Mouse (Mus musculus) right cerebral cortex, adult 2 months (tissue): ENCODE measurements around the gene Itpkc.
A peak's percentile ranks its signal among the peaks of the same experiment; 100 is the strongest.

Source experiments
- DNase-seq, 2 experiments: peaks; one replicate each; pipeline ENCODE4 v3.0.0; 2021 to 2022; ENCODE audit warnings: low spot score in 2 of 2

The Itpkc gene

DNA sequence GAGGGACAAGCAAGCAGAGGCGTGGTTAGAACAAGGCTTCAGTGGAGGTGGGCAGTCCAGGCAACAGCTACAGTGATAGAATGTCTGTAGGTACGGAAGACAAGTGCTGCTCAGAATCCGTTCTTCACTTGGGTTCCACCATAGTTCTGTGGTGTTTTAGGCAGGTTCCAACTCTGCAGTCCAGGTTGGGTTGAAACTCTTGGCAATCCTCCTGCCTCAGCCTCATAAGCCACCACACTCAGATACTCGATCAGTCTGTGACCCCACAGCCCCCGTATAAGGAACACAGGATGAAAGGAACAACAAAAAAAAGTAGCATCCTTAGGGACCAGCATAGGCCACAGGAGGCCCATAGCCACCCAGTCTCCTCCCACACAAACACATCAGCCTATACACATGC, 36.0 kb downstream of the Itpkc start:
- no peak for DNase-seq

DNA sequence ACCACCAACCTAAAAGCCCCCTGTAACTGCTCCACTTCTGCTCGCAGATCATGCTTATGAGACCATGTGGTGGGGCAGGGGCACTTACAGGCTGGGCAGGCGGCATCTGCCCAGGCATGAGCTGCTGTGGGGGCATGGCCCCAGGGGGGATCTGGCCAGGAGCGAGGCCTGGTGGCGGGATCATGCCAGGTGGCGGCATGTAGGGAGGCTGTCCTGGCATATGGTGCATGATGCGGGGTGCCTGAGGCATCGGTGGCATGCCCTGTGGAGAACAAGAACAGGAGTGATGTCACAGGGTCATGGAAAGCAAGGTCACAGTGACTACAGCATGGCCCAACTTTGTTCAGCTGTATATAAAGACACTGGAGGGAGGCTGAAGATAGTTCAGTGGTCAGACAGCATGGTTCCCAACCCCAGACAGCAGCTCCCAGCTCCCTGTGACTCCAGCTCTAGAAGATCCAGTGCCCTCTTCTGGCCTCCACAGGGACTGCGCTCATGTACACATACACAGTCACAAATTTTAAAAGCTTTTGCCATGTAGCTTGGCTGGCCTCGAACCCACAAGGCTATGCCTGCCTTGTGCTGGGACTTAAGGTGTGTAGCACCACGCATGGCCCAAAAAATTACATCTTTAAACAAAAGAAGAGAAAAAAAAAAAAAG, 39.1 kb downstream of the Itpkc start:
- DNase-seq, result no peak

DNA sequence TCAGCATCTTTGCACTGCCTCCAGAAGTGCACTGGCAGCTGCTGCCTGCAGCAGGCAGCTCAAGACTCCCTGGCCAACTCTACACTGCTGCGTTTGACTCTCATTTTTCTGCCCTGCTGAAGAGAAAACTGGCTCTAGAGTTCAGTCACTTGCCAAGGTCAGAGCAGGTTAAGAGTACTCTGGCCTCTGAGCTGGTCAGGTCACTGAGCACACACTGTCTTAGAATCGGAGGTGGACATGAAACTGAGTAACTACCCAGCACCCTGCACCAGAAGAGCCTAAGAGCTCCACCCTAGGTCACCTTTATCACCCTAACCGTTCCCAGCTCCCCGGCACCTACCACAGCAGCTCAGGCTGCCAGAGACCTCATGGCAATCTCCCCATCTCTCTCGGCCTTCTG, 42.5 kb downstream of the Itpkc start:
- no peak for DNase-seq

DNA sequence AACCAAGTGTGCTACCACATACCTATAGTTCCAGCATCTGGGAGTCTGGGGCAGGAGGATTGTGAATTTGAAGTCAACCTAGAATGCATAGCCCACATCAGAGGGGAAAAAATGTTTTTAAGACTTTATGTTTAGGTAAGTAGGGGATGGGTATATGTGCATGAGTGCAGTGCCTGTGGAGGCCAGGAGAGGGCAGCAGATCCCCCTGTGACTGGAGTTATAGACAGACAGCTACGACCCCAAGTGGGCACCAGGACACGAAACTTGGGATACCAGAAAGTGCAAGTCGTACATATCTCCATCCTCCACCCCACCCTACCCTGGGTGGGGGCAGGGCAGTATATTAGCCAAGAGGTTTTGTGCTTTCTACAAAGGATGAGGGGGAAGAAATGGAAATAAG, 43.5 kb downstream of the Itpkc start:
- no peak for DNase-seq

DNA sequence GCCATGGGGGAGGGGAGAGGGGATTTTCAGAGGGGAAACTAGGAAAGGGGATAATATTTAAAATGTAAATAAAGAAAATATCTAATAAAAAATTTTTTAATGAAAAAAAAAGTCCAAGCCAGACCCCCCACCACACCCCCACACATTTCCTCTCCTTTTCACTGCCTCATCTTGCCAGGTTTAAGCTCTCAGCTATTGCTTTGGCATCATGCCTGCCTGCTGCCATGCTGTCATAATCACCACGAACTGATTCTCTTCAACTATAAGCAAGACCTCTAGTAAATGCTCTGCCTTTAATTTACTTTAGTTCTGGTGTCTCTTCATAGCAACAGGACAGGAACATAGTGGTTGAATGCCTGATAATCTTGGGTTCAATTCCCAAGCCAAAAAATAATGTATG, 46.0 kb downstream of the Itpkc start:
- DNase-seq, result no peak

DNA sequence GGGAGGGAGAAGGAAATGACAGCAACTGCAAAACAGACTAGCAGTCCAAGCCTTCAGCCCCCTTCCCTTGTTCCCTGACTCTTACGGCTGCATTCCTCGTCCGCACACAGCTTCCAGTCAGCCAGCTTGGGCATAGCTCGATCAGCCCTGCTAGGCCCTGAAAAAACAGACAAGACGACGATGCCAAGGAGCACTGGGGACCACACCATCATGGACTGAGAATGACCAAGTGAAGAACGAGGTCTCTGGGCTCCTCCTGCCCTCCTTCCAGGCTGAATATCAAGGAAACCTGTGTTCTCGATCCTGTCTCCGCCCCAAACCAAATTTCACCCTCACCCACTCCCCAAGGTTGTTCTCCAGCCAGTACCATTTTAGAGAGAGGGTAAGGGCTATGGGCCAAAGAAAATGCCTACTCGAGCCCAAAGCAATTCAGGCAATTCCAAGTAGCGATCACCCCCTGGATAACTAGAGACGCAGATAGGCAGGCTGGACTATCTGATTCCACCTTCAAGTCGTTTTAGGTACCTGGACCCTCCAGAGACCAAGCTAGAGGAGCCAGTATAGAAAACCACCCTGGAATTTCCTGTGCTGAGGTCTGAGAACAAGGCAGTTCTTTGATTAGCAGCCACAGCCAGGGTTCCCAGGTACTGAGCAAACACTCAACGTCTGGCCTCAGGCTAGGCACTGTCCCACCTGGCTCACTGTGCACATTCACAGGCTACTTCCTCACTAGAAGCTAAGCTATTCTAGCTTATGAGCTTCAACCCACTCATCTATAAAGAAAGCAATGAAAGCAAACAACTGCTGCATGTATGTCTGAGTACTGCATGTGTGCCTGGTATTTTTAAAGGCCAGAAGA, 47.4 kb downstream of the Itpkc start, which contains the start of the genes Gm21983 and Mia:
TSS of gene Gm21983 (minus strand) at position 250 of the 859 bp plus-strand sequence.
TSS of gene Mia (minus strand) at position 321 of the 859 bp plus-strand sequence.
- DNase-seq, result no peak

DNA sequence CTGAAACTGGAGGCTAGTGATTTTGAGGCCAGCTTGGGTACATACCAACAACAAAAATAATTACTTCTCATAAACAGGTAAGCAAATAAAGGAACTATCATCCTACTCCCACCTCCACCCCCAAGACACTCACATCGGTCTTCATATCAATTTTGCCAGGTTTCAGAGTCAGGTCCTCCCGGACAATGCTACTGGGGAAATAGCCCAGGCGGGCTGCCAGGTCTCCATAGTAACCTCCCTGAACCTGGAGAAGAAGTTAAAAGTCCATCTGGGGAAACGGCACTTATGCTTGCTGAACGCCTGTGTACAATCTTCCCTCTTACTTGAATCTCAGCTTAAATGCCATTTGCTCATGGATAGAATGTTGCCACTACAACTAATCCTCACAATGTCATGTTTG, 48.4 kb downstream of the Itpkc start:
- DNase-seq, result no peak

DNA sequence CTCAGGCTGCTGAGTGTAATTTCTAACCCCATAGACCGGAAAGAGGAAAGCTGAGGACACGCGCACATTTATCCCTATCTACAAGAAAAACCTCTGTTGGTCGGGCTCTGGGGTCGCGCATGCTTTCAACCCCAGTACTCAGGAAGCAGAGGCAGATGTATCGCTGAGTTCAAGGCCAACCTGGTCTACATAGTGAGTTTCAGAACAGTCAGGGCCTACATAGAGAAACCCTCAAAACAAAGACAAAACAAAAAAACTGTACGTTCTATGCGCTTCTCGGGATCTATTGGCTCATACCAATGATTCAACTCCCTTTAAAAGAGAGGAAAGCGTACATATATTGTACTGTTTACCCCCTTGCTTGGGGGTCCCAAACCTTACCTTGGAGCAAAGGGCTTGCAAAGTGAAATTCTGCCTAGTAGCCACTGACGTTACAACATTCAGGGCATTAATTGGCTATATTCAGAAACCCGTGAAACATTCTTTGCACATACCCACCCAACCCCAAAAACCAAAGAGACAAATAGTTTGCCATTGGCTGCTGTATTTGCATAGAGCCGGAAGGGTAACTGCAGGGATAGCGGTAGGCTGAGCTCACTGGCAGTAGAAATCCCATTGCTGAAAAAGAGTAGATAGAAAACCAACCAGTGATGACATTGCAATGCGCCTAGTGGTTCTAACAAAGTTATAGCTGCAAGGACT, 49.1 kb downstream of the Itpkc start:
- DNase-seq, result no peak

DNA sequence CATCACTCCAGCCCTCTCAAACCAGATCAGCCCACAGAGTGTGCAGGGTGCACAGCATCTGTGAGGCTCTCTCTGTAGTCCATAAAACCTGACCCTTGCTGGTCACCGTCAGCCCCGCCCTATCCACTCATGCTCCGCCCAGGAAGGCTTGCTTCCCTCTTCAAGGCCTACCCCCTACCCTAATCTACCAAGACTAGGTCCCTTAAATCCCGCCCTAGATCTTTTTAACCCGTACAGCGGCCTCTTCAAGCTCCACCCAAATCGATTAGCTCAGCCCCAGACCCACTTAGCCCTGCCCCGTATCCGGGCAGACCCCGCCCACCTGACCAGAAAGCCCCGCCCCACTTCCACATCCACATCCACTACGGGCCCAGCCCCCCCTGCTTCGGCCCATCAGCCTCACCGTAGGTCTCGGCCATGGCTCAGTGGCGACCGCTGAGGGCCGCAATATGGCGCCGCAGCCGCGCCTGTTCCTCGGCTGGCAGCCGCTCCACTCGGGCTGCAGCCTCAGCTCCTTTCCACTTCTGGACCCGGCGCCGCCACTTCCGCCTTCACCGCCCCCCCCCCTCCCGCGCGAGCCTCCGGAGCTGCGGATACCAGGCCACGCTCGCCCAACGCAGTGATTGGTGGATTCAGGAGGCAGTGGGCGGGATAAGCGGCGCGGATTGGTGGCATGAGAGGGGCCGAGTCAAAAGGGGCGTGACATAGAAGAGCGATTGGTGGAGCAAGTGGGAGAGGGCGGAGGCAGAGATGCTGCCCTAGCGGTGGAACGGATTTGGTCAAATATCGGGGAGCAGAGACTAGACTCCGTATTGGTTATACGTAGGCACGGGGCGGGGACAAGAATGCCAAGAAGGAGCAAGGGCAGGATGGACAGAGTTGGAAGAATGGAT, 49.9 kb downstream of the Itpkc start, which contains the start of gene Rab4b:
TSS of gene Rab4b (minus strand) at position 573 of the 893 bp plus-strand sequence.
- peak; percentile 99 to 100 for DNase-seq

DNA sequence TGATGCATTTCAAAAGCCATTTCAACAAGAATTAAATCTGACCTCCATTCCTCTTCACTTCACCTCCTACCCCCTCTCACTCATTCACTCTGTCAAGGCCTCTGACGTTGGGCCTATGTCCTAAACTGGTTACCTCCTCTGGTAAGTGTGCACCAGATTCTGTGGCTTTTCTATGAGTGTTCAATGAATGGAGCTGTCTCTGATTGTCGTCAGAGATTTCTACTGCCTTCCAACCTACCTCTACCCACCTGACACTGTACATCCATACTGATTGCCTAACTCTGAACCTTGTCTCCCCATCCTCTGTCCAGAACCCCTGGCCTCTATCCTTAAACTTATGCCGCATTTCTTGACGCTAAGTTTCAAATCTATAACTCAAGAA, 50.5 kb downstream of the Itpkc start:
- DNase-seq, result no peak

DNA sequence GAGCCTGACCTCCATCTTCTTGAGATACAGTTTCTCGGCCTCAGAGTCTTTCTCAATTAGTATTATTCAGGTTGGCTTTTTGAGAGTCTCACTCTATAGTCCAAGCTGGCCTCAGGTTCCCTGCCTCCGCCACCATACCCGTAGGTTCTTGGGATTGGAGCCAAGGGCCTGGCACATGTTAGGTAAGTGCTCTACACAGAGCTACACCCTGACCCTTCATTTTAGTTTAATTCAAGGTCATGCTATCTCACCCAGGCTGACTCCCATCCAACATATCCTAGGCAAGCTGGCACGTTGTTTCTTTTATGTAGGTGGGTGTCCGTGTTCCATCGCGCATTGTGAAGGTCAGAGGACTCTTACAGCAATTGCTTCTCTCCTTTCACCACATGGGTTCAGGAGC, 53.6 kb downstream of the Itpkc start:
- DNase-seq, result no peak

DNA sequence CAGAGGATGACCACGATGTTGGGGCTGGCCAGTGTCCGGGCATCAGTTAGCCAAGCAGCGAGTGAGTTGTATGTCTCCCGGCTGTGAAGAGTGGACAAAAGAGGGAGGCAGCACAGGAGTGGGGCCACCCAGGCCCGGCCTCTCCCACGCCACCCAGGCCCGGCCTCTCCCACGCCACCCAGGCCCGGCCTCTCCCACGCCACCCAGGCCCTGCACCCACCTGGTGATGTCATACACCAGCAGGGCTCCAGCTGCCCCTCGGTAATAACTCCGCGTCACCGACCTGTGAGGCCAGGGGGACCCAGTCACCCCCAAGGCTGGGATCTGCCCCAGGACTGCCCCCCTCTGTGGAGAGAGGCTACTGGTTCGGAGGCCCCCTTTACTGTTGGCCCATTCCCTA, 54.0 kb downstream of the Itpkc start:
- DNase-seq, result no peak

DNA sequence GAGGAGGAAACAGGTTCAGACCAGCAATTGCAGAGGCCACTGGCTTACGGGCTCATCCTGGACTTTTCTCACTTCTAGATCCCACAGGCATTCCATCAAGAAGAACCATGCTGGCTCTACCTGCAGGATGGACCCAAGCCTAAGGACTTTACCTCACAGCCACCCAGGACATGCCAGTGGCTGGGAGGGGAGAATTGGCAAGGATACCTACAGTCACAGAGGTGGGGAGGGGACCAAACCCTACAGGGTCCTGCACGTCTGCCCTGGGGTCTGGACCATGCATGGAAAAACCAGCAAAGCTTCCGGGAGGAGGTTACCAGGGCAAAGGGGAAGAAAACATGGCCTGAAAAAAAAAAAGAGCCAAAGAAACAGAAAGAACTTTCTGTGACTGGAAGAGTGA, 57.5 kb downstream of the Itpkc start:
- DNase-seq, result no peak

DNA sequence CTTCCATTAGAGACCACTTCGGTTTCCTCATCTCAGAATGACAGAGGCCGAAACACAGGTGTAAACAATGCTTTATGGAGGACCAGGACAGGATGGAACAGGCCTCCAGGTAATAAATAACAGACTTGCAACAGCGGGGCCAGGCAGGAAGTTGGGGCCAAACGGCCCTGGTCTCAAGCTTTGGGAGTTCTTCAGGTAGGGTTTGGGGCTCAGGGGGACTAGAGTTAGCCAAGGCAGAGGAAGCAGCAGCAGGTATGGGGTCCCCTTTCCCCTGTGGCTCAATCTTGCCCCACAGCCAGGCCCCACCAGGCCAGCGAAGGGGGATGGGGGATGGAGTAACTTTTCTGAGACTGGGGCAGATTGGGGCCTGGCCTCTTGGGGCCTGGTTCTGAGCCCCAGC, 60.1 kb downstream of the Itpkc start:
- no peak for DNase-seq

DNA sequence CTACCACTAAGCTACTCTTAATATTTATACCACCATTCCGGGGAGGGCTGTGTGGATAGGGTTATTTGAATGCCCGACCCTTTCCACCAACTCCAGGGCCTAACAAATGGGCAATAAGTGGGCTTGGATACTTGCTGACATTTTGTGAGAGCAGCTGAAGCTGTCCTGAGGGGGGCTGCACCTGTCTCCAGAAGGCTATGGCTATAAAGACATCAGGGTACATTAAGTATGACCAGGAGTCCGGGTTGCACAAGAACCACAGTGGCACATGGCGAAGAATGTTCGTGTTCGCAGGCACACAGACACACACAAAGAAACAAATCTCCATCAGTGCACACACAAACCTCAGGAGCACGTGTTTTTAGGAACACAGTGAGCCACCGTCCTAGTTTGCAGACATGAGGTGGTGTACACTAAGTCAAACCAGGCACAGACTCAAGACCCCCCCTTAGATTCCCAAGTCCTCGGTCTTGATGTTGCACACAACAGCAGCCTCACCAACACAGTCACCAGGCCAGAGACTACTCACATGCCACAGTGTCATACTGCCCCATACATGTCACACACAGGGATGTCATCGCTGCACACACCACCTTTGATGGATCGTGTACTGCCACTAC, 60.9 kb downstream of the Itpkc start:
- no peak for DNase-seq

DNA sequence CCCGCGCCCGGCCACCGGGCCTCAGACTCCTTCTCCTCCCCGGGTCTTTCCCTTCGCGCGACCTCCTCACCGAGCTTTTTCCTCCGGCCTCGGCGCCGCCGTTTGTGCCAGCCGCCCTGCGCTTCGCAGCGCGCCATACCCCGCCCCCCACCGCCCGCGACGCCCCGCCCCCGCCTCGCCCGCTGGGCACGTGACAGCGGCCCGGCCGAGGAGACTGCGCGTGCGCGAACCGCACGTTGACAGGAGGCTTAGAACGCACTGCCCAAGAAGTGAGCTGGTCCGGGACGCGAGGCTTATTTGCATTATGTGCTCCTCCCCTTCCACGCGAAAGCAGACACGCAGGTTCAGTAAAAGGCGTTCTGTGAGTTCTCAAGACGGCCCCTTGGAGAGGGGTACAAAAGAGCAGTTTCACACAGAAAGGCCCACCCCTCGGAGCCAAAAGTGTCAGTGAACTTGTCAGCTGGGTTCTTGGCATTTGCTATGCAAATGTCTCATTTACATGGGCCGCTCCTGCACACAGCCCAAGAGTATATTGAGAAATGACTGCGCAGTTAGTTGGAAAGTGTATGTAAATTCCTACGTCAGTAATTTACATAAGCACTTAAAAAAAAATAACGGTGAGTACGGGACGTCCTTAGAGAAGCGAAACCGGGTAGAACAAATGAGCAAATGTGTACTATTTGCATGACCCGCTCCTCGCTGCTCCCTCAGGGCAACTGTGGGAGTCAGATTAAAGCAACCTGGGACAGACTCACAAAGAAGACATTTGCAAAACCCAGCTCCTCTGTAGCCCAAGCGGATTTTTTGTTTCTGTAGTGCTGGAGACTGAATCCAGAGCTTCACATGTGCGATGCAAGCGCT, 61.6 kb downstream of the Itpkc start, which contains the start of gene Egln2:
TSS of gene Egln2 (minus strand) at position 189 of the 861 bp plus-strand sequence.
- peak; percentile 93 to 94 for DNase-seq

DNA sequence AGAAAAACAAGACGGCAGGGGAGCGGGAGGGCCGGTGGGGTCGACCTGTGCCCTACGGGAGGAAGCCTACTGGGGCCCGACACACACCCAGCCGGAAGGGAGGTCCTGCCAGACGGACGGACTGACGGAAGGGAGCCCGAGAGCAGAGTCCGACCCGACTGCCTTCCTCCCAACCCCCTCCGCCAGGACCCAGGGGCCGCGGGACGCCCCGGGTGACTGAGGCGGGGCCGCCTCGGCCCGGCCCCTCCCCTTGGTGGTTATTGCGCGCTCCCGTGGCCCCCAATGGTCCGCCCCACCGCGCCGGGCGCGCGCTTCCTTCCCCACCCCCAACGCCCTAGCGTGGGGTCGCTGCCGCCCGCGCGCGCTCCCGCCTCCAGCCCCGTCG, 62.2 kb downstream of the Itpkc start:
- DNase-seq, result peak in 1 of 2 experiments; percentile 66

DNA sequence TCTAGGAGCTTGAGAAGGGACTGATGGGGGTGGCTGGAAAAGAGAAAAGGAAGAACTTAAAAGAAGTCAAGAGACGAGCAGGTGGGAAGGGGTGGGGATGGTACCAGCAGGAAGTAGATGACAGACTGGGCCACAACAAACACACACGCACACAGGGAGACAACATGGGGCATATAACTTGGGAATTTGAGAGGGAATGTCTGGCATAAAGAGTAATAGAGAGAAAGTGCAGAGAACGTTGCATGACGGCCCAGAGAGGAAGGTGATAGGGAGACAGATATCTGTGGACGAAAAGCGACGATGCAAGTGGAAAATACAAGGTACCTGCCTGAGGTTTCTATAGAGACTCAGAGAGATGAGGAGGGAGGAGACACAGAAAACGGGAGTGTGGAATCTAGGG, 62.8 kb downstream of the Itpkc start:
- no peak for DNase-seq

DNA sequence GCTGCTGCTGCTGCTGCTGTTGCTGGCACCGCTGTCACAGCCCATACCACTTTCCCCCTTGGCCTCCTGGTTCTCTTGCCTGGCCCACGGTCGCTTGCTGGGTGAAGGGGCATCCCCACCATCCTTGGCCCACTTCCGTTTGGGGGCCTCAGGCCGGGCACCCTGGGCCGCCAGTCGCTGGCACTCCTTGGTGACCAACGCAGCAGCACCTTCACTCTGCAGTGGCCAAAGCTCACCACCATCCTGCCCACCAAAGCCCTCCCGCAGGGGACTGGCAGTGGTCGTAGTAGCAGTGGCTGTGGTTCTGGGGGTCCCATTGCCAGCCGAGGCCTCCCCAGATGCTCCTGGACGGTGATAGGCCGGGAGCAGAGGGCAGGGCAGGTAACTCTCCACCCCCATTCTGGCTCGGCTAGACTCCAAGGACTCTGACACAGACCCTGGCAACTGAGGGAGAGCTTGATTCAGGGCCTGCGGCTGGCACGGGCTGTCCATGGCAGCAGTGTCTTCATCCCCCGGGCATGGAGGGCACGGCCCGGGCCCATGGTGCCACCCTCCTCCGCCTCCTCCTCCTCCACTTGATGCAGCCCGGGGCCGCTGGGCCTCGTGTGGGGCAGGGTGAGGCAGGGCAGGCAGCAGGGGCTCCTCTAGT, 63.3 kb downstream of the Itpkc start:
- DNase-seq, result no peak
